Mouse (Mus musculus): ENCODE measurements around the gene Sdc3.

GRCm38 (mm10) chr4:130766926-130767325 lies 25.4 kb upstream of the Sdc3 start:
- TF ChIP-seq CTCF (IDR thresholded peaks at IDR 0.05; ENCODE audit: control insufficient read depth, insufficient read depth, insufficient replicate concordance, low read depth, low read length) (no peak), POLR2A (IDR thresholded peaks at IDR 0.05; ENCODE audit: control insufficient read depth, low read depth, low read length) (no peak)

All from testis, adult 2 months (tissue).